Mouse (Mus musculus) MN1 (cell line): ENCODE measurements around the gene Tcf7l2.
A peak's percentile ranks its signal among the peaks of the same experiment; 100 is the strongest.

ENCODE experiments used
- DNase-seq: peaks from one replicate; pipeline ENCODE4 v3.0.0-alpha.2; 2016; ENCODE audit warnings: low spot score

Tcf7l2 gene

DNA sequence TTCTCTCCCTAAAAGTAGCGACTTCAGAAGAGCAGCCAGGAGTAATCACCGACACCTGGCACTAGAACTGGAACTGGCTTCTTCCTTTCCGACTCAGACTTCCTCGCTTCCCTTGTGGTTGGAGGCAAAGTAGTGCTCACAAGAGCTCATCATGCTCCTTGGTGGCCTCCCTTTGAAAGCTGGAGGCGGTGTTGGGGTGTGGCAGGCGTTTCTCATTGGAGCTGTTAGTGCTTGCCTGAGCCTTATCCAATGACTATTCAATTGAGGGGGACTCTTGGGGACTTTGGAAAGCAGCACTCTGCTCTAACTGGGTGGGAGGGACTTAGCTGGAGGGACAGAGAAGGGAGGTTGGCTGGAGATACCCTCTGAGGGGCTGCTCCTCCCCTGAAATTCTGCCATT, 9.1 kb upstream of the Tcf7l2 start:
- DNase-seq, result no peak

DNA sequence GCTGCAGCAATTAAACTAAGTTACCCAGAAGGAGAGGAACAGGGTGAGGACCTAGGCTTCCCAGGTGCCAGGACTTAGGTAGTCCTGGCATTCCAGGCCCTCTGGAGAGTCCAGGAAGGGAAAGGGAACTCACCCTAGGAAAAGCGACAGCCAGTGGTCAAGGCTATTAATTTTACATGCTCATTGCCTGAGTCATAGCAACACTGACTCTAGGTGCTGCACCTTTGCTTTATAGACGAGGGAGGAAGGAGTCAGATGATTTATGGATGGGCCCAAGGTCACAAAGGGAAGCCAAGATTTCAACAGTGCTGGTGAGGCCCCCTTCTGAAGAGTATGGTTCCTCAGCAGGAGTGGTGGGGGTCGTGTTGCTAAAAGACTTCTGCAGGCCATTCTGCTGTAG, 8.6 kb upstream of the Tcf7l2 start:
- DNase-seq, result no peak

DNA sequence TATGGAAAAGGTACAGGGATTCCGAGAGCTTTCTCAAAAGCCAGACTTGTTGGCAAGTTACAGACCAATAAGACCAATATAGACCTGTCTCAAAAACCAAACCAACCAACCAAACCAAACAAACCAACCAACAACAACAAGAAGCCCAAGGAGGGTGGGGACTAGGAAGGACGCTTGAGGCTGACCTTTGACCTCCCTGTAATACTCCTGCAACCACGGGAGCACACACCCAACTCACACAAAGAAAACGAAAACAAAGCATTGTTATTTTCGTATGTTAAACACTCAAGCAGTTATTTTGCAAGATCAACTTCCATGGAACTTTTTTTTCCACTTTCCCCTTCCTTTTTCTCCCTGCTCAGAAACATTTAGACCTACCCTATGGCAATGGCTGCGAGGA, 5.6 kb upstream of the Tcf7l2 start:
- DNase-seq, result no peak

DNA sequence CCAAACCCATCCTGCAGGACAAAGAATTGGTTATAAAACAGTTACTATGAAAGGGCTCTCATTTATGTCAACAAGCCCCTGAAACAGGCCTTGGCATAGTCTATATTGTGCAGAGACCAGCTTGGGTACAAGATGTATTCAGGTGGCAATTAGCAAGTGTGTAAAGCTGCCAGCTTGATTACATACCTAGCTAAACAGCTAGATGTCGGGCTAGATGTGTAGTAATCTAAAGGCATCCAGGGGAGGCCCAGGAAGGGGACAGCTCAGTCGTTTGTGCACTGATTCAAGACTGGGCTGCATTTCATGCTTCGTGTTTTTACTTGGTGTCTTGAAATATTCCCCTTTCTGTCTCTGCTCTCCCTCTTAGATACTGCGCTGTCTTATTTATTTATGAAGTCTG, 1.9 kb upstream of the Tcf7l2 start:
- no peak for DNase-seq

DNA sequence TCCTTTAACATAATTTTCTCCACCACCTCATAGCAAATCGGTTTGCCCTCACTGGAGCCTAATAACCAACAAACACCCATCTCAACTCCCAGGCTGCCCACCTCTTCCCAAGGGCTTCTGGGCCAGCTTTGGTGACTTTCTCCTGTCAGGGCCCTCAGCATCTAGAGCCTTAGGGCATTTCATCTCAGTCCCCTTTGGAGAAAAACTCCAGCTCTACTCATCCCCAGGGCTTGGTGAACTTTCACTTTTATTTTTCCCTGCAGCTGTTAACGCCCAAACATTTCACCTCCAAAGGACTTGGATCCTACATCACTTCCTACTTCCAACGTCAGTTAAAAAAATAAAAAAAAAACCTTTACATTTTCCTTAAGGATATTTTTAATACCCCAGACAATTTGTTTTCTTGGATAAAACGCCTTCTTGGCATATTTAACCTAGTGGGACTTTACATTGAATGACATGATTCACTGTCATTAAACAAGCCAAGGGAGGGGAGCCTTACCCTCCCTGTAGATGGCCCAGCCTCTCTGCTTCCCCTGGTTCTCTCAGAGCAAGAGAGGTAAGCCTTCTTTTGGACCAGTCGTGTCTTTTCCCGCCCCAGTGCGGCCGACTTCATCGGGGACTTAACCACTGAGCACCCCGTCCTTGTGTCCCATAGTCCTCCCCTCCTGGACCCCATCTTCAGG, 724 bp upstream of the Tcf7l2 start:
- no peak for DNase-seq

DNA sequence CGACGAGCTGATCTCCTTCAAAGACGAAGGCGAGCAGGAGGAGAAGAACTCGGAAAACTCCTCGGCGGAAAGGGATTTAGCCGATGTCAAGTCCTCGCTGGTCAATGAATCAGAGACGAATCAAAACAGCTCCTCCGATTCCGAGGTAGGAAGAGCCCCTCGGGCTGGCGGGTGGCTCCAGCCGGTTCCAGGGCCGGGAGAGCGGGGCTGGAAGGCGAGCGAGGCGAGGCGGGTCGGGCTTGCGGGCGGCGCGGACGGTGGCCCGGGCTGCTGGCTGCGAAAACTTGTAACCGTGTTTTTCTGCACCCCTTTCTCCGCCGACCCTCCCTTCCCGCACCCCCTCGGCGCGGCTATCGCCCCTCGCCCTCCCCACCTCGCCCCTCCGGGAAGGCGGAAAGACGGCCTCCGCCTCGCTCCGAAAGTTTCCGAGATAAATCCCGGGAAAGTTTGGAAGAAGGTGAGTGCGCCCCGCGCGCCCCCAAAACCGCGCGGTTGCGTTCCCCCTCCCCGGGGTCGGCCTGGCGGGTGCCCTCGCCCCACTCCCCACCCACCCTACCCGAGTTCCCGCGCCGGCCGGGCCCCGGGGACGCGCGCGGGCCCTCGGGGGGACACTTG, 873 bp downstream of the Tcf7l2 start:
- no peak for DNase-seq

DNA sequence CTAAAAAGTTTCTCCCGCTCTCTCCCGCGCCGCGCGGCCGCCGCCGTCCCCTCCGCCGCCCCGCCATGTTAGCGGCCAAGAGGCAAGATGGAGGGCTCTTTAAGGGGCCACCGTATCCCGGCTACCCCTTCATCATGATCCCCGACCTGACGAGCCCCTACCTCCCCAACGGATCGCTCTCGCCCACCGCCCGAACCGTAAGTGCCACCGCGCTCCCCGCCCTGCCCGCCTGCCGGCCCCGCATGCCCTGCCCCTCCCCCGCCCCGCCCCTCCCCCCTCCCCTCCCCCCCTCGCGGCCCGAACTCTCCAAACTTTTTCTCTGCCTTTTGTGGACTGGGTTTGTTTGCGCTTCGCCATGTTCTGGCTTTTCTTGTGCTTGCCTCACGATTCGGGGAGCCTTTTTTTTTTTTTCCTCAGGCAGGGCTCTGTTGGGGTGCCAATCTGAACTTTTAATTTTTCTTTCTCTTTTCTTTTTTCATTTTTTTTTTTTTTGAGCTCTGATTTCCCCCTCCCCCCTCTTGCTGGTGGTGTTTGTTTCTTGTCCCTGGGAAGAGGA, 1.5 kb downstream of the Tcf7l2 start:
- no peak for DNase-seq

DNA sequence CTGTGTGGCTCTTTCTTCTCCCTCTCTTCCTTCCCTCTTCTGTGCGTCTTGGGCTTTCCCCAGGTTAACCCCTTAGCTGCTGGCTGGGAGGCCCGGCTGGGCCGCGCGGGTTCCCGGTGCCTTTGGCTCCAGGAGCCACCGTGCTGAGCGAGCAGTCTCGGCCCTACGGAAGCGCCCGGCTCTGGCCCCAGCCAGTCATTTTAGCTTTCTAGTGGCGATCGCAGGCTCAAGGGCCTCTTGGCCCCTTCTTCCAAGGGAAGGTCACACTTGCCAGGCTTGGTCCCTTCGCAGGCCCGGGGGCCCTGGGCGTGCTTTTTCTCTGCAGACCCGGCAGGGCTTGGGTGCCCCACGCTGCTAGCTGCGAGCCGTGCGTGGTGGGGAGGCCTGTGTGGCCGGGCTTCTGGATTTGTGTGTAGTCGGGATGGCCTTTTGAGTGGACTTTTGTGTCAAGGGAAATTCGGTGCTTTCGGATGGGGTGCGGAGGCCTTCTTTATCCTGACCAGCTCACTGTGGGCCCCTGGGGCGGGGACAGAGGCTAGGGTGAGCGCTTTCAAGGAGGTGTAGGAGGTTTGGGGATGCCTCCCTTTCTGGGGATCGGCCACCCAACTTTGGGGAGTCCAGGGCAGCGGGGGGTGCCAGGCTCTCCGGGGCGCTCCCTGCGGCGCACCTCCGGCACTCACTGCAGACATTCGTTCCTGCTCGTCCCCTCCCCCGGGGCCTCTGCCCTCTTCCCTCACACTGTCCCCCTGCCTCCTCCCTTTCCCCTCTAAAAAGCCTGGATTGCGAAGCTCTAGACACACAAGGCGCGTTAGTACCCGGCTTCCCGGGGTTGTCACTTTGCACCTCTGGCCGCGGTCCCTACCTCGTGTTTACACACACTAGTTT, 2.2 kb downstream of the Tcf7l2 start:
- no peak for DNase-seq

DNA sequence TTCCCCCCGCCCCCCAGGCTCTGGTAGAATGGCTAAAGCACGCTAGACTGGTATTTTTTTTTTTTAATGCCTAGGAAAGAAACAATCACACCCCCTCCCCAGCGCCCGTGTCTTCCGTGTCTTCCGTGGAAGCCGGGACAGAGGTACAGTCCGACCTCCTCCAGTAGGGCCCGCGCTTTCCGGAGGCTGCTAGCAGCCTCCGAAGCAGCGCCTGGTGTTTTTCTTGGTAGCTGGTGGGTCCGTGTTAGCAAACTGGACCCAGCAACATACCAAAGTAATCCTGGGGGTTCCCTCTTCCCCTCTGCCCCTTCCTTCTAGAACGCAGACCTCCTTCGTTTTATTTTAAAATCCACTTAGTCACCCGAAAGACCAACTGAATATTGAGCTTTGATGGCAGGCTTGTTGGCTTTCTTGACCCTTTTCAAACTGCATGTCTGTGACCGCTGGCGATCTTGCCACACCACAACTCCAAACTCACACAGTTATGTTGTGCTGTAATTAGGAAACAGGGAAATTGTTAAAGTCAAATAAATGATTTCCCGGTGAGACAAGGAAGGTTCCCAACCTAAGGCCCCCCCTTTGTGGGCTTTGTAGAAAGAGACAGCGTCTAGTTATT, 3.1 kb downstream of the Tcf7l2 start:
- no peak for DNase-seq

DNA sequence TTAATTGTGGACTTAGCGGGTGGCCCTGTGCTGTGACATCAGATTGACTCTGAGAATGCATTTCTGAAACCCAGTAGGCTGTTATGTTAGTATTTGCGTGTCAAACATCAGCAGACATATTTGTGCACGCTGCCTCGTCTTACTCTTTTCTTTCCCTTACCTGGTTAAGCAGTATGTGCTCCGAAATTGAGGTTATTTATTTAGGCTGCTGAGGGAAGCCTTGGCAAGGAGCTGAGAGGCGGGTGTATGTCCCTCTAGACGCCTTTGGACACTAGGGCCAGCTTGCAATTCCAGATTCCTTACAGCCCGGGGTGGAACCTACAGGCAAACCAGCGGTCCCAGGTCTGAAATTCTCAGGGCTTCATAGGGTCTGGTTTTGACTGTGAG, 3.6 kb downstream of the Tcf7l2 start:
- no peak for DNase-seq

DNA sequence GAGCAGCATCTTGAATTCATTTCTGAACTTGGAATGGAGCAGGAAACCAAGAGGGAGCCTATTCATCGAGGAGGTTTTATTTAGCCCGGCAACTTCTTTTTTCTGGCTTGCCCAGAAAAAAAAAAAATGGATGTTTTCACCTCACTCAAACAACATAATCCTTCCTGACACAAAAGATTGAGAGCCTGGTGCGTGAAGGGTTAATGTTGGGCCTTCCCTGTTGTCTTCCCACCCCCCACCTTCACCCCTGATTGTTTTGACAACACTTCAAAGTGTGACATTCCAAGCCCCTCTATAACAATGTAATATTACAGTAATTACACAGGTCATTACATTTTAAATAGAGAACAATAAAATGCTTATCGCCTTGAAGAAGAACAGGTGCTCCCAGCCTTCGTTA, 4.6 kb downstream of the Tcf7l2 start:
- DNase-seq, result no peak

DNA sequence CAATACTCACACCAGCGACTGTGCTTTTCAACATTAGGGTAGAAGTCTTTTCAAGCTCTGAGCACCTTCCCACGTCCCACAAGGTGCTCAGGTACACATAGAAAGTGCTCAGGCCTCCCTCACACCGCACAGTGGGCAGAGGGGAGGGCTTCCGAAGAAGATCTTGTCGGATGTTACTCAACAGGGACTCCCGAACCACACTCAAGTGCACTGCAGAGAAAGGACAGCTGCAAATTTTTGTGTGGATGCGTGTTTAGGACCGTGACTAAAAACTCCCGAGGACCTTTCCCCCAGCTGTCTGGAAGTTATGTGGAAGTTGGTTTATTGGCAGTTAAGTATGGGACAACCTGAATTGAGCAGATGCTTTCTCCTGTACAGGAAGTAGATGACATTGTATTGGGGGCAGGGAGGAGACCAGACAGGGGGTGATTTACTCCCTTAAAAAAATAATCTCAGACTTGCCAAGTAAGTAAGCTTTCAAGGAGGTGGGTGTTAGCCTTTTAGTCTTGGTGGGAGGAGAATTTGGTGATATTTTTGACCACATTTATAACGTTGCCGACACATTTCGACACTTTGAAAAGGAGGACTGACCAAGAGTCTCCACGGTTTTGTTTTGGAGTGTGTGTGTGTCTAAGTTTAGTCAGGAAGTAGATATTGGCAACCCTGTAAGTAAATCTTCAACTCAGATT, 5.8 kb downstream of the Tcf7l2 start:
- no peak for DNase-seq

DNA sequence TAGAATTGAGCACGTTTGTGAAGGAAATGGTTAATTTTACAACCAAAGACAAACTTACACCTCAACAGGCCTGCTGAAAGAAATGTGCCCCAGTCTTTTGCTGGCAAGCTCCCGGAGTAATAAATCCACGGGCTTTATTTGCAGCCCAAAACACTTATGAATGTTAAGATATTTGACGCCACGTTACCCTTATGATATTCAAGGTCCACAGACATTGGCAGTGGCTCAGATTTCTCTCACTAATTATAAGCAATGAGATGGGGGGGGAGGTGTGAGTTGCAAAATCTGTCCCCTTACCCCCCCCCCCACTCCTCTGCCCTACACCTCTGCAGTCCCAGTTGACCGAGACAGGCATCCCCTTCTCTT, 6.3 kb downstream of the Tcf7l2 start:
- DNase-seq, result no peak

DNA sequence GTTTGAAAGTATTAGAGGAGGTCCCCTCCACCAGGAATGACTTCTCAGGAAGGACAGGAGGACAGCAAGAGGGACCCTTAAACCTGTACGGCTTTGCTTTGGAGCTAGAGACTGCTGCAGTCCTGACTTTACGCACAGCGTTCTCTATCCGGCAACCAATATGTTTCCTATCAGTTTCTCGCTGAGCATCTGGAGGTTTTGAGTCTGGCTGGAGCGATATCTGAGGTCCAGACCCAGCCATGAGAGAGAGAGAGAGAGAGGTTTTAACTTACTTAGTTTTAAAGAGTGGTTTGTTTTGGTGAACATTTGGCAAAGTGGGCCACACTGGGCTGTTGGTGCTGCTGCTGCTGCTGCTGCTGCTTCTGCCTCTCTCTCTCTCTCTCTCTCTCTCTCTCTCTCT, 7.2 kb downstream of the Tcf7l2 start:
- no peak for DNase-seq

DNA sequence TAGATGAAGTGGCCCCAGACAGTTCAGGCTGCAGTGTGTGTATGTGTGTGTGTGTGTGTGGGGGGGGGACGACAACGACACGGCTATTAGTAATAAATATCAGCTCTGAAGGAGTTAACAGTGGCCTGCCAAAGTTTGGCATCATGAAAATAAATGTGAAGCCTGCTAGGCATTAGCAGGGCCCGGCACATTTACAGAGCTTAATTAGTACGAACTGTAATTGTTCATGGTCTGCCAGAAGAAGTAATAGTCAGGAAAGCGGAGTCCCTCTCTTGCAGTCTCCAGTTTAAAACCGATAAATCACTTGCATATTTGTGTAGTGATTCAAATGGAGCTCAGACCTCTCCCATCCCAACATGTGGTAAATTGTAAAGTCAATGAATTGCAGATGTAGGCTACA, 7.9 kb downstream of the Tcf7l2 start:
- peak; percentile 15 for DNase-seq

DNA sequence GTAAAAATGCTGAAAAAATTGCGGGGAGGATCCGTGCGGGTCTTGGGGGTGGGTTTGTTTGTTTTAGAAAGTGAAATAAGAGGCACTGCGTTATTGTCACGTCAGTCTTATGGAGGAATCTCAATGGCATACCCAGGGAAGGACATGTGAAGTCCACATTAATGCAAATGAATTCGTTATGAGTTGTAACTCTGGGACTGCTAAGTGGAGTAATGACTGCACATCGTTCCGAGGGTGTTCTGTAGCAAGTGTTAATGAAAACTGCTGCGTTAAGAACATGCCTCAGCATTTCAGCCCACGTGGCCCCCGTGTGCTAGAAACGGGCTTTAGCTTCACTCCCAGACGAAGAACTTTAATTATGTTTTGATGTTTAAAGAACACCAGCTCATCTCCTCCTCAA, 8.4 kb downstream of the Tcf7l2 start:
- DNase-seq, result no peak

DNA sequence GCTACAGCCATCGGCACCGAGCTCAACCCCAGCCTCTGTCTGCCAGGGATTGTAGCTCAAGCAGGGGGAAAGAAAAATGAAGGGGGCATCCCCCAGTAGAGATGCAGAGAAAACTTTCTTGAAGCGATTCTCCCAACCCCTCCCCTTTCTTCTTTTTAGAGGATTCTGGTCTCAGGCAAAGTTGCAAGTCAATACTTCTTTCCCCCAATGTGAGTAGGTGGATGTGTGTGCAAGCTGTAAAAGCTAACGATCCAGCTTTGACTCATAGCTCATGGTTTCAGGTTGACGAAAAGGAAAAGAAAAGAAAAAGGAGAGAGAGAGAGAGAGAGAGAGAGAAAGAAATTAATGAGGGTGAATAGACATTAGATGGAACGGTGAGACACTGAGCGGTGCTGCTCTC, 8.8 kb downstream of the Tcf7l2 start:
- no peak for DNase-seq

DNA sequence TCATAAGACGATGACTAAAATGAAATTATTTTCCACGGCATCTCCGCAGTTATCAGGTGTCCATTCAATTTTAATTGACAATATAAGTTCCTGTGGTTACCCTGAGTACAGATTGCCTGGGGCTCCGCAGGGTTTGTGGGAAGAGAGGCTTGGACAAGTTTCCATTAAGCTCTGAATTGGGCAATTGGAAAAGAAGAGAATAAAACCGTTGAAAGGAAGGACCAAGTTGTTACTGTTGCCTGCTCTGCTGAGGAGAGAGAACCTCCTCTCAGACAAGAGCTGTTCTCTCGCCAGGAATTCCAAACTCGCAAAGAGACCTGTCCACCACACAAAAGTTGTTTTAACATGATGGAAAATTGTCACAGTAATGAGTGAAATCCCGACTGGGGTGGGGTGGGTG, 11.2 kb downstream of the Tcf7l2 start:
- DNase-seq, result no peak

DNA sequence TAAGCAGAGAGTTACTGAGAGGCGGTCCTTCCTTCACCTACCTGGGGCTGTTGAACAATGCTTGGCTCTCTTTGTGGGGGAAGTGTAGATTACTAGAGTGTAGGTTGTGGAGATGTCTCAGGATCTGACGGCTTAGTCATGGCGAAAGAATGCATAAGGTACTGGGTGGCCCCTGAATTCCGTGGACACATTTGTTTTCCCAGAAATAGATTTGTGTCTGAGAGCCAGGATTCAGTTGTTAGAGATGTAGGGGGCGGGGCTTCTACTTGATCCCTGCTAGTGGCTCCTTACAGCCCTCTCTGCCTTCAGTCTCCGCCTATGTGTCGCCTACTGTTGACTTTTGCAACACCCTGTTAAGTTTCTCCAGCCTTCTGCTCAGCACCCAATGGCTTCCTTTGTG, 12.7 kb downstream of the Tcf7l2 start:
- DNase-seq, result no peak

DNA sequence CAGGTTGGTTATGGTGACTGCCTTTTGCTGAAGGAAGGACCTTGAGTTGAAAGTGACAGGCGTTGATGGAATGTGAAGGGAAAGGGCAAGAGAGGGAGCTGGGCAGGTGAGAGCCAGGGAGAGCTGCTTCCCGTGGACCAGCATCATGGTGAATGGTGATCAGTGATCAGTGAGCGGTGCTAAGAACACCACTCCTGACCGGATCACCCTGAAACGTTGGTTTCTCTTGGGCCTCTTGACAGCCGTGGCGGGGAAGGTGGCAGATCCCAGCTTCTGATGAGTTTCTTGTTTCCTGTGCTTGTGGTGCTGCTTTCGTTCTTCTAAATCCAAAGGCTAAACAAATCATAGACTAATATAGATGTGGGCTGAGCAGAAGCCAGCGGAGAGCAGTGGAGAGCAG, 13.8 kb downstream of the Tcf7l2 start:
- DNase-seq, result no peak

DNA sequence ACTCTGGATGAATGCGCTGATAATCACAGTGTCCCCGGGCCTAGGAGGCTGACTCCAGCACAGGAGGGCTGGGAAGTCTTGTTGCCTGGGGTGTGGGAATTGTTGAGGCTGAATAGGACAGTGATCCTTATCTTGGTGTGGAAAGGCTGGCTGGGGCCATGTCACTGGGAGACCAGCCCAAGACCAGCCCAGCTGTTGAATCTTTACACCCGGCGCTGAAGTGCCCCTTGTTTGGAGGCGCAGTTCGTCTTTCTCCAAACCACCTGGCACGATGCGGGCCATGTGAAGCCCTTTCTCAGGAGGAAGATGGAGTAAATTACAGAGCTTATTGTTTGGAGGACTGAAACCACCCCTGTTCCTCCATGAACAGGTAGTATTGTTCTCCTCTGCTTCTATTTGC, 15.1 kb downstream of the Tcf7l2 start:
- no peak for DNase-seq

DNA sequence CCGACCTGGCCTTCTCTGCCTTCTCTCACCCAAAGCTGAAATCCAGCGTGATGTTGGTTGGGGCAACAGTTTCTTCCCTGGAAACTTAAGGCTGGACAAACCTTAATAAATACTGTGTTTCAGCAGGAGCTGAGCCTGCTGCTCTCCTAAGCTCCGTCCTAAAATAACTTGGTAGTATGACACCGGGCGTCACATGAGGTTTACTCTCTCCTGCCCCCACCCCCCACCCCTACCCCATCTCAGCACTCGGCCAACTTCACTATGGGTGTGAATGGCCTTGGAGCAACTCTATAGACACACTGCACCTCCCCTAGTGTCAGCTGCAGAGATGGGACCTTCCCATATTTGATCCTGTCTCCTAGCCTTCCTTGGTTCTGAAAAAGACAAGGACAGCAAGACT, 15.8 kb downstream of the Tcf7l2 start:
- no peak for DNase-seq
